Mouse (Mus musculus) forebrain, embryonic 13.5 days (tissue): ENCODE data around the gene AW146154. TPM values are rescaled to one million over a fixed set of nuclear protein-coding genes. Genes with fewer than 3 reads are reported as not detected.

ENCODE experiments used
- polyA plus RNA-seq: library from polyadenylated mRNA; unstranded; fragments of >200 nt; fragmentation: Nextera tagmentation; extraction: Ambion mirVana; gene quantifications from 2 replicates; pipeline ENCODE4 v1.2.1, GENCODE M21; 2015

Gene AW146154
- polyA plus RNA-seq, 1 experiment from 2014 or later, result 6.9 TPM

Other genes with a start within 250 kb of the AW146154 start
- gene AI987944, start 106.5 kb downstream of the AW146154 start, polyA plus RNA-seq, result 8.8 and 10.0 TPM in 2 replicates
- gene Vmn2r57, start 51.2 kb downstream of the AW146154 start, polyA plus RNA-seq, result 0.16 and 0.23 TPM in 2 replicates
- gene Gm20449, start 473 bp downstream of the AW146154 start, polyA plus RNA-seq, result 0.06 TPM in 1 of 2 replicates, not detected in the other
- not detected in 2 replicates for gene Gm6871, start 73.8 kb upstream of the AW146154 start, polyA plus RNA-seq
- 16.1 and 18.6 TPM in 2 replicates for gene 2610021A01Rik, start 99.3 kb upstream of the AW146154 start, polyA plus RNA-seq
- 20.3 and 20.6 TPM in 2 replicates for gene Zfp788, start 133.3 kb upstream of the AW146154 start, polyA plus RNA-seq